ENCODE assay signal across 12 mouse cellular contexts in the genomic region with DNA sequence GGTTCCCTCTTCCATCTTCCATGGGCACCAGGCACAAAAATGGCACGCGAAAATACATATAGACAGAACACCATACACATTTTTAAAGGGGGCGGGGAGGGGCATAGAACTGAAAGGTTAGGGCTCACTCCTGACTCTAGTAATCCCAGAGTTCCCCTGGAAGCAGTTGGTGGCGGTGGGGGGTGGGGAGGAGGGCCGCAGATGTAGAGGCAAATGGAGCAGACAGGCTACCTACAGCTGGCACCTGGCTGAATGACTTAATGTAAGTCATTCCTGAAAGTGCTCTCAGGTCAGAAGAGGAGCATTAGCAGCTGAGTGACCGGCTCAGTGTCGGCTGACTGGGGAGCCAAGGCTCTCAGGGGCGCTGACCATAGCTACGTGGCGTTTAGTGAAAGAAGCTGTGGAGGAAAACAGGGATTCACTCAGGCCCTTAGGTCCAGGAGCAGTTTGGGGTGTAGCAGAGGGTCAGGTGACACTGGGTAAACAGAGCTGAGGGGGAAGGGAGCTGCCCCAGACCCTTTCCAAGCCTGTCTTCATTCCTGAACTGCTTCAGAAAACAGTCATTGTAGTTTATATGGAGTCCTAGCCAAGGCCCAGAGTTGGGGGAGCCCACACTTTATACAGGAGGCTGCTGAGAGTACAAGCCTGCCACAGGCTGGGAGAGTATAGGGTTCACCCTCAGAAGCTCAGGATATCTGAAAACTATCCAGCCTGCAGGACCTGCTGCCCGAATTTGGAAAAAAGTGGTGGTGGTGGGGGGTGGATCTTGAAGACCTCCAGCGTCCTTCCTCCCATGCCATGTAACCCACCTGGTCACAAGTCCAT. TPM values are rescaled to one million over a fixed set of nuclear protein-coding genes. Genes with fewer than 3 reads are reported as not detected.
A peak's percentile ranks its signal among the peaks of the same experiment; 100 is the strongest.
DNase-seq lines count a peak whose midpoint lies in the region; ATAC-seq and TF ChIP-seq lines count a peak whose summit lies in the region.
"Had no signal": no experiment of that assay in that cellular context is flagged by ENCODE, and none has a peak within 500 bp of the region (broad histone marks: within the 10 kb centered on the region; RNA-seq: fewer than 3 reads in every experiment).

No protein-coding gene starts in this region.

- DNase-seq in hindbrain, embryonic 10.5 days (ENCODE audit: low spot score) = no peak
- DNase-seq in hindbrain, postnatal 0 days (ENCODE audit: low spot score) = no peak
- DNase-seq in embryo, embryonic 9.5 days (ENCODE audit: extremely low spot score) = no peak
- DNase-seq in B cell, adult 2 months = no peak
- DNase-seq: thymus, postnatal 25 days had no signal

- no peak overlapping the region for H3K27ac ChIP-seq in hindbrain, embryonic 10.5 days
- no peak overlapping the region for H3K27ac ChIP-seq in hindbrain, postnatal 0 days
- peak overlapping the region; percentile 84 for H3K27ac ChIP-seq in bone marrow, adult 2 months (ENCODE audit: control insufficient read depth, insufficient read depth, low read depth, low read length, poor library complexity)
- H3K27ac ChIP-seq in limb, embryonic 13.5 days = peak overlapping the region; percentile 99
- no peak overlapping the region for H3K27ac ChIP-seq in forebrain, embryonic 16.5 days (ENCODE audit: low read length)

- H3K27me3 ChIP-seq in hindbrain, embryonic 10.5 days (ENCODE audit: insufficient read depth, poor library complexity, severe bottlenecking) = peaks cover 75% of the 10 kb centered on the region
- peaks cover 4% of the 10 kb centered on the region; the same call in 1 of the 2 replicates for H3K27me3 ChIP-seq in hindbrain, postnatal 0 days (ENCODE audit: insufficient read depth, low read length)
- no peaks in the 10 kb centered on the region for H3K27me3 ChIP-seq in C2C12 (ENCODE audit: control insufficient read depth, insufficient read depth, insufficient read length)
- no peaks in the 10 kb centered on the region for H3K27me3 ChIP-seq in limb, embryonic 13.5 days
- peaks cover 6% of the 10 kb centered on the region for H3K27me3 ChIP-seq in forebrain, embryonic 16.5 days (replicated peaks; ENCODE audit: control insufficient read depth, insufficient read depth, low read length)

- H3K36me3 ChIP-seq in hindbrain, embryonic 10.5 days = 0 out of 2 replicates have a peak, but pooled peaks cover 3% of the 10 kb centered on the region
- H3K36me3 ChIP-seq in hindbrain, postnatal 0 days (ENCODE audit: insufficient read depth, low read length) = peaks cover 2% of the 10 kb centered on the region; the same call in 1 of the 2 replicates
- H3K36me3 ChIP-seq in C2C12 (ENCODE audit: control insufficient read depth, insufficient read depth) = peaks cover 49% of the 10 kb centered on the region
- peaks cover 53% of the 10 kb centered on the region for H3K36me3 ChIP-seq in limb, embryonic 13.5 days
- no peaks in the 10 kb centered on the region for H3K36me3 ChIP-seq in forebrain, embryonic 16.5 days (ENCODE audit: control insufficient read depth, insufficient read depth)

- ATAC-seq in hindbrain, postnatal 0 days = no peak
- ATAC-seq in limb, embryonic 13.5 days (ENCODE audit: low FRiP score, low read depth) = no peak
- no peak for ATAC-seq in forebrain, embryonic 16.5 days

- H3ac ChIP-seq in C2C12 (ENCODE audit: control insufficient read depth, insufficient read length, low read depth) = peak overlapping the region; percentile 1

- peaks cover 41% of the 10 kb centered on the region for H3K79me3 ChIP-seq in C2C12 (ENCODE audit: low read depth)

- no peak overlapping the region for H3K9ac ChIP-seq in hindbrain, postnatal 0 days (replicated peaks; ENCODE audit: low read length)
- H3K9ac ChIP-seq in limb, embryonic 13.5 days = peak overlapping the region; percentile 72
- H3K9ac ChIP-seq in forebrain, embryonic 16.5 days (replicated peaks; ENCODE audit: low read depth, low read length) = no peak overlapping the region

- no peaks in the 10 kb centered on the region for H3K9me3 ChIP-seq in hindbrain, embryonic 10.5 days
- H3K9me3 ChIP-seq in hindbrain, postnatal 0 days (ENCODE audit: low read length) = no peaks in the 10 kb centered on the region
- no peaks in the 10 kb centered on the region for H3K9me3 ChIP-seq in limb, embryonic 13.5 days
- H3K9me3 ChIP-seq in forebrain, embryonic 16.5 days (ENCODE audit: control insufficient read depth, low read length) = no peaks in the 10 kb centered on the region

- no peak for TF ChIP-seq CTCF in hindbrain, postnatal 0 days (IDR thresholded peaks at IDR 0.05; ENCODE audit: low read depth)
- no peak for TF ChIP-seq CTCF in C2C12 (IDR thresholded peaks at IDR 0.05; ENCODE audit: control insufficient read depth, insufficient read depth, insufficient read length)
- no peak for TF ChIP-seq CTCF in bone marrow, adult 2 months (IDR thresholded peaks at IDR 0.05; ENCODE audit: control insufficient read depth, insufficient read depth, low read length)

- H3K4me1 ChIP-seq in hindbrain, embryonic 10.5 days (replicated peaks) = peaks cover 62% of the 10 kb centered on the region
- H3K4me1 ChIP-seq in hindbrain, postnatal 0 days (ENCODE audit: insufficient read depth, low read length) = peaks cover 9% of the 10 kb centered on the region; the same call in 1 of the 2 replicates
- peaks cover 1% of the 10 kb centered on the region; the same call in 1 of the 2 replicates for H3K4me1 ChIP-seq in bone marrow, adult 2 months (ENCODE audit: control insufficient read depth, insufficient read depth, low read length)
- H3K4me1 ChIP-seq in limb, embryonic 13.5 days = peaks cover 49% of the 10 kb centered on the region
- peaks cover 35% of the 10 kb centered on the region for H3K4me1 ChIP-seq in forebrain, embryonic 16.5 days (replicated peaks; ENCODE audit: control insufficient read depth, insufficient read depth, low read length)

- TF ChIP-seq POLR2A in bone marrow, adult 2 months (IDR thresholded peaks at IDR 0.05; ENCODE audit: borderline replicate concordance, control insufficient read depth, low read depth, low read length) = no peak

- WGBS in hindbrain, embryonic 10.5 days = 30% methylated on average over 12 of the region's 12 CpGs
- 36% methylated on average over 12 of the region's 12 CpGs for WGBS in hindbrain, postnatal 0 days
- 76% methylated on average over 12 of the region's 12 CpGs for WGBS in bone marrow, adult 2 months
- WGBS in limb, embryonic 13.5 days = 30% methylated on average over 12 of the region's 12 CpGs
- WGBS in forebrain, embryonic 16.5 days = 33% methylated on average over 12 of the region's 12 CpGs

- peak overlapping the region; percentile 68; the same call in 1 of the 2 replicates for H3K4me3 ChIP-seq in hindbrain, embryonic 10.5 days
- no peak overlapping the region for H3K4me3 ChIP-seq in hindbrain, postnatal 0 days (ENCODE audit: low read length)
- H3K4me3 ChIP-seq in C2C12 (ENCODE audit: insufficient read depth, poor library complexity, severe bottlenecking) = no peak overlapping the region
- H3K4me3 ChIP-seq in bone marrow, adult 2 months (replicated peaks; ENCODE audit: control insufficient read depth, low read depth, low read length) = peak overlapping the region; percentile 24
- peak overlapping the region; percentile 64 for H3K4me3 ChIP-seq in limb, embryonic 13.5 days
- no peak overlapping the region for H3K4me3 ChIP-seq in forebrain, embryonic 16.5 days (replicated peaks; ENCODE audit: low read length)

- peaks cover 71% of the 10 kb centered on the region for H3K79me2 ChIP-seq in C2C12 (ENCODE audit: control insufficient read depth, insufficient read depth)

- H3K4me2 ChIP-seq in hindbrain, postnatal 0 days (ENCODE audit: low read depth, low read length) = no peak overlapping the region
- H3K4me2 ChIP-seq in limb, embryonic 13.5 days (replicated peaks) = peak overlapping the region; percentile 93
- H3K4me2 ChIP-seq in forebrain, embryonic 16.5 days (ENCODE audit: low read length) = no peak overlapping the region

RNA-seq across cellular contexts. Expression of a gene that starts 10.9 kb away (rescaled TPM):
- 0.31 and 0.90 TPM in 2 replicates for polyA plus RNA-seq in hindbrain, embryonic 10.5 days (2016; fragmentation: Nextera tagmentation; extraction: Ambion mirVana)
- 0.40 and 1.2 TPM in 2 replicates for total RNA-seq in hindbrain, postnatal 0 days (2014; rRNA removed)
- polyA plus RNA-seq in hindbrain, postnatal 0 days (2015; fragmentation: Nextera tagmentation; extraction: Ambion mirVana) = 1.3 and 2.1 TPM in 2 replicates
- 58.8 TPM for polyA plus RNA-seq in C2C12 (2012; fragmentation: generic; extraction: Trizol)
- polyA plus RNA-seq in bone marrow, adult 2 months (2011; ENCODE audit: insufficient read depth, insufficient read length, low replicate concordance, missing spikeins) = 39.1 and 140 TPM in 2 replicates
- 3.2 and 3.5 TPM in 2 replicates for polyA plus RNA-seq in limb, embryonic 13.5 days (2015; fragmentation: Nextera tagmentation; extraction: Ambion mirVana)
- 0.73 and 1.0 TPM in 2 replicates for polyA plus RNA-seq in forebrain, embryonic 16.5 days (2015; fragmentation: Nextera tagmentation; extraction: Ambion mirVana)

RNA-seq across cellular contexts. Expression of a gene that starts 14.7 kb away (rescaled TPM):
- polyA plus RNA-seq in hindbrain, embryonic 10.5 days (2016; fragmentation: Nextera tagmentation; extraction: Ambion mirVana) = 22.1 and 24.5 TPM in 2 replicates
- total RNA-seq in hindbrain, postnatal 0 days (2014; rRNA removed) = 8.8 and 11.4 TPM in 2 replicates
- 3.8 and 4.4 TPM in 2 replicates for polyA plus RNA-seq in hindbrain, postnatal 0 days (2015; fragmentation: Nextera tagmentation; extraction: Ambion mirVana)
- 92.5 TPM for polyA plus RNA-seq in C2C12 (2012; fragmentation: generic; extraction: Trizol)
- 17.1 and 36.3 TPM in 2 replicates for polyA plus RNA-seq in bone marrow, adult 2 months (2011; ENCODE audit: insufficient read depth, insufficient read length, low replicate concordance, missing spikeins)
- polyA plus RNA-seq in limb, embryonic 13.5 days (2015; fragmentation: Nextera tagmentation; extraction: Ambion mirVana) = 131 and 145 TPM in 2 replicates
- 6.4 and 8.0 TPM in 2 replicates for polyA plus RNA-seq in forebrain, embryonic 16.5 days (2015; fragmentation: Nextera tagmentation; extraction: Ambion mirVana)

RNA-seq across cellular contexts. Expression of a gene that starts 27.7 kb away (rescaled TPM):
- polyA plus RNA-seq in hindbrain, embryonic 10.5 days (2016; fragmentation: Nextera tagmentation; extraction: Ambion mirVana) = 0.26 and 0.35 TPM in 2 replicates
- not detected in 2 replicates for total RNA-seq in hindbrain, postnatal 0 days (2014; rRNA removed)
- 0.06 TPM in 1 of 2 replicates, not detected in the other for polyA plus RNA-seq in hindbrain, postnatal 0 days (2015; fragmentation: Nextera tagmentation; extraction: Ambion mirVana)
- polyA plus RNA-seq in C2C12 (2012; fragmentation: generic; extraction: Trizol) = not detected
- not detected in 2 replicates for polyA plus RNA-seq in bone marrow, adult 2 months (2011; ENCODE audit: insufficient read depth, insufficient read length, low replicate concordance, missing spikeins)
- polyA plus RNA-seq in limb, embryonic 13.5 days (2015; fragmentation: Nextera tagmentation; extraction: Ambion mirVana) = 1.1 and 1.3 TPM in 2 replicates
- polyA plus RNA-seq in forebrain, embryonic 16.5 days (2015; fragmentation: Nextera tagmentation; extraction: Ambion mirVana) = 0.11 TPM in 1 of 2 replicates, not detected in the other
- total RNA-seq: adrenal gland, postnatal 36 days; gastrocnemius, postnatal 4 days; megakaryocyte-erythroid progenitor cell, adult 5-6 weeks had no signal

RNA-seq across cellular contexts. Expression of a gene that starts 36.6 kb away (rescaled TPM):
- polyA plus RNA-seq in hindbrain, embryonic 10.5 days (2016; fragmentation: Nextera tagmentation; extraction: Ambion mirVana) = 61.5 and 66.1 TPM in 2 replicates
- 50.7 and 52.3 TPM in 2 replicates for total RNA-seq in hindbrain, postnatal 0 days (2014; rRNA removed)
- 67.9 and 68.3 TPM in 2 replicates for polyA plus RNA-seq in hindbrain, postnatal 0 days (2015; fragmentation: Nextera tagmentation; extraction: Ambion mirVana)
- polyA plus RNA-seq in C2C12 (2012; fragmentation: generic; extraction: Trizol) = 126 TPM
- polyA plus RNA-seq in bone marrow, adult 2 months (2011; ENCODE audit: insufficient read depth, insufficient read length, low replicate concordance, missing spikeins) = 10.5 and 13.5 TPM in 2 replicates
- 64.7 and 65.8 TPM in 2 replicates for polyA plus RNA-seq in limb, embryonic 13.5 days (2015; fragmentation: Nextera tagmentation; extraction: Ambion mirVana)
- 50.6 and 52.8 TPM in 2 replicates for polyA plus RNA-seq in forebrain, embryonic 16.5 days (2015; fragmentation: Nextera tagmentation; extraction: Ambion mirVana)

RNA-seq across cellular contexts. Expression of a gene that starts 38.1 kb away (rescaled TPM):
- polyA plus RNA-seq in hindbrain, embryonic 10.5 days (2016; fragmentation: Nextera tagmentation; extraction: Ambion mirVana) = 34.0 and 35.5 TPM in 2 replicates
- total RNA-seq in hindbrain, postnatal 0 days (2014; rRNA removed) = 56.9 and 67.2 TPM in 2 replicates
- 41.8 and 43.1 TPM in 2 replicates for polyA plus RNA-seq in hindbrain, postnatal 0 days (2015; fragmentation: Nextera tagmentation; extraction: Ambion mirVana)
- polyA plus RNA-seq in C2C12 (2012; fragmentation: generic; extraction: Trizol) = 26.4 TPM
- polyA plus RNA-seq in bone marrow, adult 2 months (2011; ENCODE audit: insufficient read depth, insufficient read length, low replicate concordance, missing spikeins) = 13.6 and 18.5 TPM in 2 replicates
- polyA plus RNA-seq in limb, embryonic 13.5 days (2015; fragmentation: Nextera tagmentation; extraction: Ambion mirVana) = 75.2 and 82.1 TPM in 2 replicates
- 37.8 and 39.6 TPM in 2 replicates for polyA plus RNA-seq in forebrain, embryonic 16.5 days (2015; fragmentation: Nextera tagmentation; extraction: Ambion mirVana)

Comparison
In these comparisons a context has a peak if more than half of its experiments do, and no peak if none do; other contexts are left out.
1. H3K4me3 ChIP-seq: peak in hindbrain, embryonic 10.5 days (single experiment), bone marrow, adult 2 months (single experiment) and limb, embryonic 13.5 days (single experiment); none in hindbrain, postnatal 0 days (single experiment), C2C12 (single experiment) and forebrain, embryonic 16.5 days (single experiment).
2. H3K27ac ChIP-seq: peak in bone marrow, adult 2 months (single experiment) and limb, embryonic 13.5 days (single experiment); none in hindbrain, embryonic 10.5 days (single experiment), hindbrain, postnatal 0 days (single experiment) and forebrain, embryonic 16.5 days (single experiment).